Mouse (Mus musculus): ENCODE measurements around the gene Timp2.
"Not testable (repeated sequence)": the region's sequence is repeated elsewhere in the genome, so short reads cannot be mapped to it uniquely, and the experiment has no call there.

- TF ChIP-seq CTCF (IDR thresholded peaks at IDR 0.05; ENCODE audit: borderline replicate concordance, insufficient read depth, low read length); POLR2A (IDR thresholded peaks at IDR 0.05; ENCODE audit: low read depth, low read length): not testable (repeated sequence)
These were observed 51.6 kb downstream of the Timp2 start for GRCm38 (mm10) chr11:118303959-118304358.

Data from embryonic fibroblast, embryonic 13.5 days (primary cell).